Mouse (Mus musculus): Measurements from ENCODE around the gene Vmn1r17. TPM values are rescaled to one million over a fixed set of nuclear protein-coding genes. Genes with fewer than 3 reads are reported as not detected.
"Not testable (repeated sequence)": the region's sequence is repeated elsewhere in the genome, so short reads cannot be mapped to it uniquely, and the experiment has no call there.

Vmn1r17 gene
- polyA plus RNA-seq (2012; rRNA removed) = not detected in 2 replicates

DNA sequence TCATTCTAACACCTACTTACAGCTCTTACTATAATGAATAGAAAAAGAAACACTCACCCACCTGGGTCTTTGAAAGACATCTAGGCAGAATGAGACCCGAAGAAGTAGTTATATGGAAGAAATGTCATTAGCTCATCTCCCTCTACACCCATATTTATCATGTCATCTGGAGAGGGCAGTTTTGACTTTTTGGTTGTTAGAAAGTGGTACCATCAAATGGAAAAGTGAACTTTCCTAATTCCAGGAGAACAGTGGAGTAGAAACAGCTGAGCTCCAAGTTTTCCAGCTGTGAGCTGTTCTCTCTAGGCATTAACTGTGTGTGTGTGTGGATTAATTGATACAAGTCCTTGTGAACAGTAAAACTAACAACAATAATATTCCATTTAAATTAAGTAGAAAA is at the start of gene Vmn1r17:
TSS of gene Vmn1r17 (minus strand) at position 101 of the 400 bp plus-strand sequence.
- Histone ChIP-seq H3K4me3 (ENCODE audit: insufficient read depth, low read length) (no peak within 1 kb of the TSS), H3K4me1 (ENCODE audit: control insufficient read depth, insufficient read depth, low read length) (no peaks in the 10 kb centered on the region), H3K27ac (ENCODE audit: insufficient read depth, low read length) (no peak within 1 kb of the TSS)
- TF ChIP-seq POLR2A (IDR thresholded peaks at IDR 0.05; ENCODE audit: extremely low read depth, insufficient read depth, low read length) (no peak), CTCF (IDR thresholded peaks at IDR 0.05; ENCODE audit: extremely low read depth, insufficient read depth, low read length) (no peak)

DNA sequence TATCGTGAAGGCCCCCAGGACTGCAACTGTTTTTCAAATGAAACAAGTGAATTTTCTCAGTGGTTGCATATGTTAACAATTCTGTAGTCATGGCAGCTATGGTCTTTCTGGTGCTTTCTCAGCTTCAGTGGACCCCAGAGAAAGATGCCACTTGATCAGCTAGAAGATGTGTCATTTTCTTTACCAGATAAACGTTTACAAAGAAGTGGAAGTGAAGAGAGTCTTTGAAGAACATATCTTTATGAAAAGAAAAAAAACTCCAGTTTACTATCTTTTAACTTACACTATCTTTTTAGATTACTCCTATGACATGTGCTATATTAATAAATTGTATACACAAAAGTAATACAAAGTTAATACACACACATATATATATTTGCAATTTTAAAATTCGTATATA is 40.0 kb upstream of the Vmn1r17 start, which contains the start of gene Vmn1r19:
TSS of gene Vmn1r19 (plus strand) at position 301 of the 400 bp plus-strand sequence.
- not testable (repeated sequence) for H3K4me1 ChIP-seq (ENCODE audit: control insufficient read depth, insufficient read depth, low read length); H3K4me3 ChIP-seq (ENCODE audit: insufficient read depth, low read length); H3K27ac ChIP-seq (ENCODE audit: insufficient read depth, low read length)

DNA sequence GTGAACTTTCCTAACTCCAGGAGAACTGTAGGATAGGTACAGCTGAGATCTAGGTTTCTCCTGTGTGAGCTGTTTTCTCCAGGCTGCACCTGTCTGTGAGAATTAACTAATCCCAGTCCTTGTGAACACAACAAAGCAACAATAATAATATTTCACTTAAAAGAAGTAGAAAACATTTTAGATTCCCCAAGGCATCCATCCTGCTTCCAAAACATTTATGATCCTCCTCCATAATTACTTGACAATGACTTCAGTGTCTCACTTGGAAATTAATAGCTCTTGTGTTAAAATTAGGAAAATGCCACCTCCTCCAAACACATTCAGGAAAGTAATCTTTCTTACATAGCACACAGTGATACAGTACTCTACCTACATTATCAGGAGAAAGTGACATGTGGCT is 32.2 kb upstream of the Vmn1r17 start, which contains the start of gene Vmn1r18:
TSS of gene Vmn1r18 (minus strand) at position 101 of the 400 bp plus-strand sequence.
- Histone ChIP-seq H3K4me3 (ENCODE audit: insufficient read depth, low read length) (no peak within 1 kb of the TSS), H3K27ac (ENCODE audit: insufficient read depth, low read length) (no peak within 1 kb of the TSS), H3K4me1 (ENCODE audit: control insufficient read depth, insufficient read depth, low read length) (no peaks in the 10 kb centered on the region)
- TF ChIP-seq CTCF (IDR thresholded peaks at IDR 0.05; ENCODE audit: extremely low read depth, insufficient read depth, low read length) (no peak), POLR2A (IDR thresholded peaks at IDR 0.05; ENCODE audit: extremely low read depth, insufficient read depth, low read length) (no peak)

DNA sequence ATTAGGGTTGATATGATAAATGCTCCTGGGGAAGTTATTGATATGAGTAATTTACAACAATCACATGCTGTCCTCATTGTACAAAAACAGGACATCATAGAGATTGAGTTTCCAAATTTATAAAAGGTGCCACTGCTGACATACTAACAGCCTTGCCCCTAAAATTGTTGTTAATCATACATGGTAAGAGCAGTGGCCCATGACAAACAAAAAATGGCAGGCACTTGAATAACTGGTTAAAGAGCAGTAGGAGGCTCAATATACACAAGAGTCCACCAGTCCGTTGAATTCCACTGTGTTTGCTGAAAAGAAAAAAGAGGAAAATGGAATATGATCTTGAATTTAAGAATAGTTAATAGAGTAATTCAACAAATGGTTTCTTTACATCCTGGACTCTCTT is 4.0 kb upstream of the Vmn1r17 start:
- H3K27ac ChIP-seq (ENCODE audit: insufficient read depth, low read length) = no peak overlapping the region
- H3K4me3 ChIP-seq (ENCODE audit: insufficient read depth, low read length) = no peak overlapping the region
- no peaks in the 10 kb centered on the region for H3K4me1 ChIP-seq (ENCODE audit: control insufficient read depth, insufficient read depth, low read length)
- TF ChIP-seq POLR2A (IDR thresholded peaks at IDR 0.05; ENCODE audit: extremely low read depth, insufficient read depth, low read length) (no peak), CTCF (IDR thresholded peaks at IDR 0.05; ENCODE audit: extremely low read depth, insufficient read depth, low read length) (no peak)

DNA sequence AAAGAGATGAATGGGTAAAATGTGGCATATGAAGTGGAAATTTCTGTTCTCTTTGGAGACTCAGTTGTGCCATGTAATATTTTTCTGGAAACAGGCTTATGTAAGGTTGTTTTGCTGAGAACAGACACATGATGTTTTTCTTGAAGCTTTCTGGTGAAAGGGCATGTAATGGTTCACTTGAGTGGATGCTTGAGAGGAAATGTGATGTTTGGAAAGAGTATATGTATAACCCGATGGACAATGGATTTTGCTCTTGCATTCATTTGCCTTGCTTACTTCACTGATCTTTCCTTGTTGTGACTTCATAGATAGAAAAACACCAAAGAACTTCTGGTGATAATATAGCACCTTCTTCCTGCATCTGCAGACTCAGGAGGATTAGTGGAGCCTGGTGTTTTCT is 2.3 kb upstream of the Vmn1r17 start:
- H3K4me3 ChIP-seq (ENCODE audit: insufficient read depth, low read length); H3K4me1 ChIP-seq (ENCODE audit: control insufficient read depth, insufficient read depth, low read length); H3K27ac ChIP-seq (ENCODE audit: insufficient read depth, low read length): not testable (repeated sequence)

DNA sequence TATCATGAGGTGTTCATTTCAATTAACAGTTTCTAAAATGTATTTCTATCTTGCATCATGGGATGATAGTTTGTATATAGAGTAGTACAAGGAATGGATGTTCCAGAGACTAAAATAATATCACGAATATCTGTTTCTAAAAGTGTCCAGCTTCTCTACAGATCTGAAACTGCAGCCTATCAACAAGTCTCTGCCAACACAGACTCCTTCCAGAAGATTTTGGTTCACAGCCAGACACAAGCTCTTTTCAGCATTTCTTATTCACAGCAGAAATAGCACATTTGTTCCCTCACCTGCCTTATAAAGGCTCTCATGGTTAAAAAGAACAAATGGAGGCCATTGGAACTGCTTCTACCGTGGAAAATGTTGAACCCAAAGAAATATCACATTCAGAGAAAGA is 6.7 kb downstream of the Vmn1r17 start:
- no peak overlapping the region for H3K4me3 ChIP-seq (ENCODE audit: insufficient read depth, low read length)
- no peak overlapping the region for H3K27ac ChIP-seq (ENCODE audit: insufficient read depth, low read length)
- no peak for TF ChIP-seq POLR2A (IDR thresholded peaks at IDR 0.05; ENCODE audit: extremely low read depth, insufficient read depth, low read length)
- no peak for TF ChIP-seq CTCF (IDR thresholded peaks at IDR 0.05; ENCODE audit: extremely low read depth, insufficient read depth, low read length)
- H3K4me1 ChIP-seq (ENCODE audit: control insufficient read depth, insufficient read depth, low read length) = no peaks in the 10 kb centered on the region

DNA sequence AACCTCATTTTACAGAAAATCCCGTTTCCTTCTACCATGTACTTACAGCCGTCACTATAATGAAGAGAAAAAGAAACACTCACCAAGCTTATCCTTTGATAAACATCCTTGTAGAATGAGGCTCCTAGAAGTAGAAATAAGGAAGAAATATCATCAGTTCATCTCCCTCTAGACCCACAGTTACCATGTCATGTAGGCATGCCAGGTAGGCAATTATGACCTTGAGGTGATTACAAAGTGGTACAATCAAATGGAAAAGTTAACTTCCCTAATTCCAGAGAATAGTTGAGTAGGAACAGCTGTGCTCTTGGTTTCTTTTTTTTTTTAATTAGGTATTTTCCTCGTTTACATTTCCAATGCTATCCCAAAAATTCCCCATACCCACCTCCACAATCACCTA is 34.1 kb downstream of the Vmn1r17 start, which contains the start of gene Vmn1r16:
TSS of gene Vmn1r16 (minus strand) at position 101 of the 400 bp plus-strand sequence.
- H3K27ac ChIP-seq (ENCODE audit: insufficient read depth, low read length) = no peak within 1 kb of the TSS
- no peak within 1 kb of the TSS for H3K4me3 ChIP-seq (ENCODE audit: insufficient read depth, low read length)
- H3K4me1 ChIP-seq (ENCODE audit: control insufficient read depth, insufficient read depth, low read length) = no peaks in the 10 kb centered on the region
- TF ChIP-seq CTCF (IDR thresholded peaks at IDR 0.05; ENCODE audit: extremely low read depth, insufficient read depth, low read length) (no peak), POLR2A (IDR thresholded peaks at IDR 0.05; ENCODE audit: extremely low read depth, insufficient read depth, low read length) (no peak)

DNA sequence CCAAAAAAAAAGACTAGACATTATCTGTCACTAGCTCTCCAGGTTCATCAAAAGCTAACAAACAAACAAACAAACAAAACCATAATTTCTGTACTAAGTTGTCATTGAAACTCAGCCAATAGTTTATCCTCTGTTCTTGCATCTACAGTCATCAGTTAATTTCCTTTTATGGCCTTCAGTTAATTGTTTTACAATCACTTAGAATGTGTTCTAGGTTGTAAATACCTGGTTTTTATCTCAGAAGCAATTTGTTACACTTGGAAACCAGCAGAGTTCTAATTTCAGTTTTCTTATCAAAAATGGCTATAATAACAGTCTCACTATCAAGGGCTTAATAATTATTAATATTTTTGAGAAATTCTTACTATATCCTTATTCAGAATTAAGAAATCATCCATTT is 37.4 kb downstream of the Vmn1r17 start:
- TF ChIP-seq CTCF (IDR thresholded peaks at IDR 0.05; ENCODE audit: extremely low read depth, insufficient read depth, low read length) (no peak), POLR2A (IDR thresholded peaks at IDR 0.05; ENCODE audit: extremely low read depth, insufficient read depth, low read length) (no peak)
- Histone ChIP-seq H3K4me3 (ENCODE audit: insufficient read depth, low read length) (no peak overlapping the region), H3K4me1 (ENCODE audit: control insufficient read depth, insufficient read depth, low read length) (no peaks in the 10 kb centered on the region), H3K27ac (ENCODE audit: insufficient read depth, low read length) (no peak overlapping the region)

Other genes with a start within 250 kb of the Vmn1r17 start
- gene Vmn1r11, start 230.3 kb downstream of the Vmn1r17 start, polyA plus RNA-seq (2012; rRNA removed) = not detected in 2 replicates
- gene Vmn1r12, start 206.8 kb downstream of the Vmn1r17 start, polyA plus RNA-seq (2012; rRNA removed) = not detected in 2 replicates
- not detected in 2 replicates for gene Vmn1r13, start 160.4 kb downstream of the Vmn1r17 start, polyA plus RNA-seq (2012; rRNA removed)
- gene Vmn1r14, start 132.0 kb downstream of the Vmn1r17 start, polyA plus RNA-seq (2012; rRNA removed) = not detected in 2 replicates
- gene Vmn1r15, start 105.8 kb downstream of the Vmn1r17 start, polyA plus RNA-seq (2012; rRNA removed) = not detected in 2 replicates
- not detected in 2 replicates for gene Vmn1r16, start 34.2 kb downstream of the Vmn1r17 start, polyA plus RNA-seq (2012; rRNA removed)
- not detected in 2 replicates for gene Vmn1r18, start 32.1 kb upstream of the Vmn1r17 start, polyA plus RNA-seq (2012; rRNA removed)
- not detected in 2 replicates for gene Vmn1r19, start 40.1 kb upstream of the Vmn1r17 start, polyA plus RNA-seq (2012; rRNA removed)
- gene Vmn1r20, start 65.2 kb upstream of the Vmn1r17 start, polyA plus RNA-seq (2012; rRNA removed) = not detected in 2 replicates
- gene Ppm1k, start 171.7 kb upstream of the Vmn1r17 start, polyA plus RNA-seq (2012; rRNA removed) = 39.6 and 40.7 TPM in 2 replicates
- gene Herc6, start 217.3 kb upstream of the Vmn1r17 start, polyA plus RNA-seq (2012; rRNA removed) = 10.6 and 10.9 TPM in 2 replicates

All from cortical plate, adult 2 months (tissue).